Mouse (Mus musculus) left cerebral cortex, postnatal 10 days (tissue): ENCODE data around the gene Dcaf12. TPM values are rescaled to one million over a fixed set of nuclear protein-coding genes. Genes with fewer than 3 reads are reported as not detected.

Experiments
- DNase-seq, 2 experiments: peaks; one replicate each; pipeline ENCODE4 v3.0.0; 2021 to 2022; ENCODE audit warnings: low spot score in 2 of 2, mixed read lengths in 1 of 2; ENCODE audit errors: extremely low spot score in 1 of 2
- intact Hi-C: fragments of 180-260 bp; cut with DNase I; formaldehyde crosslinking; loops from one replicate; pipeline ENCODE4 v1.15.1; 2025
- total RNA-seq, 2 experiments: library from RNA; stranded (reverse); gene quantifications; 2 replicates each; pipeline ENCODE4 v1.2.3; 2021

Dcaf12 gene
- total RNA-seq, 2 experiments from 2014 or later, result 55.2 to 55.6 TPM

DNA sequence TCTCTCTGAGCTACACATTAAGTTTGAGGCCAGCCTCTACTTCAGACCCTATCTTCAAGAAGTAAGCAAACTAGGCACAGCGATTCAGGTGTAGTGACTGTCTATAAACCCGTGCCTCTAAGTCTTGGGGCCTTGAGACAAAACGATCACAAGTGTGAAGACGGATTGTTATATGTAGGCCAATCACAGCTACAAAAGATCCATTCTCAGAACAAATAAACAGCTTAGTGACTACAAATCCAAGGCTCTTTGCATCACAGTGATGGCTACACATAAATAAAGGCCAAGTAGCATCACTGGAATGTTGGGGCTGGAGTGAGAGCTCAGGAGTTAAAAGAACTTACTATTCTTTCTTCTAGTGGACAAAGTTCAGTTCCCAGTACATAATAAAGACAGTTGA lies 55.7 kb downstream of the Dcaf12 start:
- DNase-seq, result no peak
- intact Hi-C loops, result no loop called here

DNA sequence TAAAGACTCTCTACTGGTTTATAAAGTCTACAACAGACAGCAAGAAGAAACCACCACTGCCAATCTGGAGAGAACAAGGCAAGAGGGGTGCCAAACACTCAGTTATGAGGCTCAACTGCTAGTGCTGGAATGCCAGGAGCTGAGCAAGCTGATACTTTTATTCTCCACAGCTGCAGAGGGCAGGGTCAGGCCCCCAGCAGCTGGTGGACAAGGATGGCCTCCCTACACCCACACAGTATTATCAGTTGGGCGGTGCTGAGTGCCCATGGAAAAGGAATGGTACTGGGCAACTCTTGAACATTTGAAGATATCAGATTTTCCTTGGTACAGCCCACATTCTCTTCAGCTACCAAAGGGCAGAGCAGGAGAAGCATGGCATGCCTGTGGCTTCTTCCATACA lies 56.9 kb downstream of the Dcaf12 start:
- intact Hi-C loops, result no loop called here

GRCm38 (mm10) chr4:41255564-41256210 lies 59.0 kb downstream of the Dcaf12 start:
- peak; percentile 20 to 49 for DNase-seq
- intact Hi-C loops, result no loop called here

More for the DNA sequence above, 56.9 kb downstream of the Dcaf12 start:
- no peak for DNase-seq

DNA sequence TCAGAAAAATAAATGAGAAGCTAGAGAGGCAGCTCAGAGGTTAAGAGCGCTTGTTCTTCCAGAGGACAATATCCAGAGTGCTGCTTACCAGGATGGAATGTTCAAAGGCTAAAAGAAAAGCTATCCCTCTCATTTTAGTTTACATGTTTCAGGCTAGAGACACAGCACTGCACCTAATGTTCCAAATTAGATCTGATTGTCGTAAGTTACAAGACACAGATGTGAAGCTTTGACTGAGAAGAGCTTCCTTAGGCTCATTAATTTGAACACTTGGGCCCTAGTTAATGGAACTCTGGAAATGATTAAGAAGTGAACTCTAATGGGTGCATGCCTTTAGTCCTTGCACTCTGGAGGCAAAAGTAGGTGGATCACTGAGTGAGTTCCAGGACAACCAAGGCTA lies 60.9 kb downstream of the Dcaf12 start:
- no peak for DNase-seq
- intact Hi-C loops, result no loop called here

DNA sequence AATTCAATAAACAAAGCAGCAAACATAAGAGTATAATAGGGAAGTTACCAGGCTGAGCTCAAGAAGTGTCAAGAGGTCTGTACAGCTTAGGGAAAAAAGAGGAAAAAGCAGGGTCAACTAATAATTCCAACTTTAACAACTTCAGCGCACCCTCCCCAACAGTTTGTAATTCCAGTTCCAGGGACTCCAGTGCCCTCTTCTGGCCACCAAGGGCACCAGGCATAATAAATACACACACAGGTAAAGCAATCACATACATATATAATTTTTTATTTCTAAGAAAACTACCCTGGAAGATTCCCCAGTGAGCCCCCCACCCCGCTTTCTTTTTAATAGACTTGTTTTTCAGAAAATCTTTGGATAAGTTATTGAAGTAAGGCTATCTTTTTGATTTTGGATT lies 69.3 kb downstream of the Dcaf12 start:
- no peak for DNase-seq
- intact Hi-C loops, result no loop called here

Other genes with a start within 250 kb of the Dcaf12 start
- not detected for gene Aqp3, start 216.7 kb downstream of the Dcaf12 start, total RNA-seq
- 10 to 100 TPM; 83.6 to 88.4 TPM for gene Nol6, start 190.4 kb downstream of the Dcaf12 start, total RNA-seq
- 10 to 100 TPM; 91.3 to 93.6 TPM for gene Ube2r2, start 179.1 kb downstream of the Dcaf12 start, total RNA-seq
- gene Ubap2, start 39.7 kb downstream of the Dcaf12 start, total RNA-seq, result 10 to 100 TPM; 54.4 to 58.1 TPM
- gene Ubap1, start 34.1 kb upstream of the Dcaf12 start, total RNA-seq, result 10 to 100 TPM; 41.6 to 42.7 TPM
- 1 to 10 TPM; 1.5 to 1.6 TPM for gene Kif24, start 150.0 kb upstream of the Dcaf12 start, total RNA-seq
- gene Nudt2, start 150.3 kb upstream of the Dcaf12 start, total RNA-seq, result 10 to 100 TPM; 32.8 to 34.8 TPM
- gene AI464131, start 188.2 kb upstream of the Dcaf12 start, total RNA-seq, result 10 to 100 TPM; 33.6 to 37.4 TPM
- 10 to 100 TPM in 1 of 2 experiments, 1 to 10 TPM in 1; 8.3 to 11.4 TPM for gene 1110017D15Rik, start 202.4 kb upstream of the Dcaf12 start, total RNA-seq